Mouse (Mus musculus) hindbrain, embryonic 13.5 days (tissue): ENCODE measurements around the gene Klf7. TPM values are rescaled to one million over a fixed set of nuclear protein-coding genes. Genes with fewer than 3 reads are reported as not detected.

Experiments used
- ATAC-seq: fragments of 200-750 bp; cut with Nextera tagmentation; 2 replicates; pipeline ENCODE4 v1.8.0; 2017; ENCODE audit warnings: moderate TSS enrichment; ENCODE audit not compliant: low FRiP score
- H3K27ac ChIP-seq: fragments of 300-500 bp; sonication (generic); 2 replicates; pipeline ENCODE4 v1.5.1; 2015; ENCODE audit warnings: inconsistent platforms, mild to moderate bottlenecking, moderate library complexity
- H3K27me3 ChIP-seq: fragments of 300-500 bp; sonication (generic); 2 replicates; pipeline ENCODE4 v1.6.1; 2015; ENCODE audit warnings: mild to moderate bottlenecking, inconsistent platforms
- H3K36me3 ChIP-seq: fragments of 300-500 bp; sonication (generic); 2 replicates; pipeline ENCODE4 v1.6.1; 2015; ENCODE audit warnings: mild to moderate bottlenecking, inconsistent platforms
- H3K4me1 ChIP-seq: fragments of 300-500 bp; sonication (generic); replicated peaks from 2 replicates; pipeline ENCODE4 v1.6.1; 2015; ENCODE audit warnings: inconsistent platforms
- H3K4me2 ChIP-seq: fragments of 300-500 bp; sonication (generic); 2 replicates; pipeline ENCODE4 v1.6.1; 2015; ENCODE audit warnings: inconsistent platforms, mild to moderate bottlenecking, moderate library complexity
- H3K4me3 ChIP-seq: fragments of 300-500 bp; sonication (generic); 2 replicates; pipeline ENCODE4 v1.5.1; 2015; ENCODE audit warnings: mild to moderate bottlenecking, inconsistent platforms
- H3K9ac ChIP-seq: fragments of 300-500 bp; sonication (generic); 2 replicates; pipeline ENCODE4 v1.6.1; 2015; ENCODE audit warnings: mild to moderate bottlenecking, inconsistent platforms
- H3K9me3 ChIP-seq: fragments of 300-500 bp; sonication (generic); 2 replicates; pipeline ENCODE4 v1.6.1; 2016; ENCODE audit warnings: inconsistent platforms
- WGBS: fragments of 180-500 bp; shearing (Covaris S2); methylation state at CpG from one replicate; pipeline ENCODE4 v1.1.7; 2015; 5-methylcytosine and 5-hydroxymethylcytosine counted together
- polyA plus RNA-seq: library from polyadenylated mRNA; unstranded; fragments of >200 nt; fragmentation: Nextera tagmentation; extraction: Ambion mirVana; gene quantifications from 2 replicates; pipeline ENCODE4 v1.2.1, GENCODE M21; 2015

Gene Klf7
- polyA plus RNA-seq, 1 experiment from 2014 or later: 93.3 TPM

DNA sequence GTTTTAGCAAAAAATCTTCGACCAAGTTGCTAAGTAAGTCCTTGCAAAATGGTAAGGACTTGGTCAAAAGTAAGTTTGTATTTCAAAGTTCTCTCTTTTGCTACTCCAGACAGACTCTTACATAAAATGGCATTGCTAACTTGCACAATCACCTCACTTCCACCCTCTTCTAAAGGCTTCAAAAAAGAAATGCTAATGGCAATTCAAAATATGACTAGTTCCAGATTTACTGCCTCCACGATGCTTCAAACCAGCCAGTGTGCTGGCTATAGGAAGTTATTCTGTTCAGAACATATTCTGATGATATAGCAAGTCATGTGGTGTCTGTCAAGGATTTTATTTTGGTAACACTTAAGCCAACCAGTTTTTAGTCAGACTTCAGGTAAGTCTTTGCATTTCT lies 41.8 kb downstream of the Klf7 start:
- H3K4me2 ChIP-seq: no peak overlapping the region
- H3K36me3 ChIP-seq: peaks cover 26% of the 10 kb centered on the region
- 89% methylated on average over 2 of the region's 2 CpGs for WGBS
- peaks cover 53% of the 10 kb centered on the region for H3K4me1 ChIP-seq
- ATAC-seq: no peak
- no peak overlapping the region for H3K4me3 ChIP-seq
- no peaks in the 10 kb centered on the region for H3K27me3 ChIP-seq
- no peak overlapping the region for H3K27ac ChIP-seq
- no peak overlapping the region for H3K9ac ChIP-seq
- no peaks in the 10 kb centered on the region for H3K9me3 ChIP-seq

DNA sequence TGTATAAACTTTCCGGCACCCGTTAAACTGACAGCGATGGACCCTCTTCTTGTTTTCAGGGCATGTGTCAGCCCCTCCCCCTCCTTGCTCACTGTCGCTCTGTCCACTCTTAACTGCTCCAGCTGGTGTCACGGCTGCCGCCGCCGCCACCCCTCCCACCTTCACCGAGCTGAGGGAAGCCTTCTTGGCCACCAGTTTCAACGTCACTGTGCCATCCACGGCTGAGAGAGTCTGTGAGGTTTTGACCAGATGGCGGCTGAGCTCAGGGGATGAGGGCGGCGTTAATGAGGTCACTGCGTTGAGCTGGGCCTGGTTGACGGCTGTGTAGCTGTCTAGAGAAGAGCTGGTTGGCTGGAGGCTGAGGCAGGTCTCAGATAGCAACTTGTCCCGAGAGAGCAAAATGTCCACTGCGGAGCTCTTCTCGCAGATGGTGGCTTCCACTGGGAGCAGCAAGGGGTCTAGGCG lies 43.3 kb downstream of the Klf7 start:
- no peak overlapping the region for H3K9ac ChIP-seq
- no peak overlapping the region for H3K4me3 ChIP-seq
- peak overlapping the region; percentile 68; the same call in 1 of the 2 replicates for H3K27ac ChIP-seq
- 72% methylated on average over 20 of the region's 20 CpGs for WGBS
- peaks cover 32% of the 10 kb centered on the region for H3K36me3 ChIP-seq
- no peaks in the 10 kb centered on the region for H3K9me3 ChIP-seq
- peak; percentile 64 for ATAC-seq
- H3K4me2 ChIP-seq: no peak overlapping the region
- no peaks in the 10 kb centered on the region for H3K27me3 ChIP-seq
- peaks cover 58% of the 10 kb centered on the region for H3K4me1 ChIP-seq

DNA sequence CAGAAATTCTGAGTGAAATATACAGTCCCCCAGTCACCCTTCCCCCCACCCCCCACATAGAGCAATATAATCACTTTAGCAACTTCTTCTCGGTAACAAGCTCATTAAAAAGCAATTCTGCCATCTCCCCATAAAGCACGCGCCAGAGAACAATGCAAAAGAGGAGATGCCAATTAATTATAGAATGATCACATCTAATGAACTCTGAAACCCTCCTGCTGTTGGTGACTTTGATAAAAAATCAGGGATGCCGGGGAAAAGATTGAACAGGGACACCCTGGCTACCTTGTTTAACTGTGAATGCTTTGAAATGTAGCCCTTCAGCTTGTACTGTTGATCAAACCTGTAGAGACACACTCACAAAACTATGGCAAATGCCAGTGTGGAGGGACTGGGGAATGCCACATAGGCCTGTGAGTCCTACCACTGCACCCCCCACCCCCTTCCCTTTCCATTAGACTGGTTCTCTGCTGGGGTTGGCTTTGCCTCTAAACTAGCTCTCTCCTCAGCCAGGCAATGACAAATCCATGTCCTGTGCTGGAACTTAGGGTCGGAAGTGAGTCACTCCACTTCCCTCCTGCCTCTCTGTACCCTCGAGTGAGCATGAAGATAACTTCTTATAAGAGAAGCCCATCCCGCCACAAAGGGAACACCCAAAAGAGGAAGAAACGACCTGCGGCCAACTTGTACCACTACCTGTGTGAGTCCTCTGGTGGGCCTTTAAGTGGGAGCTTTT lies 43.9 kb downstream of the Klf7 start:
- Histone ChIP-seq H3K9me3 (no peaks in the 10 kb centered on the region), H3K4me3 (no peak overlapping the region), H3K27me3 (no peaks in the 10 kb centered on the region), H3K9ac (no peak overlapping the region), H3K36me3 (peaks cover 32% of the 10 kb centered on the region), H3K4me2 (no peak overlapping the region), H3K27ac (peak overlapping the region; percentile 68), H3K4me1 (peaks cover 57% of the 10 kb centered on the region)
- ATAC-seq: peak; percentile 56; the same call in 1 of the 2 replicates
- WGBS: 67% methylated on average over 9 of the region's 9 CpGs

DNA sequence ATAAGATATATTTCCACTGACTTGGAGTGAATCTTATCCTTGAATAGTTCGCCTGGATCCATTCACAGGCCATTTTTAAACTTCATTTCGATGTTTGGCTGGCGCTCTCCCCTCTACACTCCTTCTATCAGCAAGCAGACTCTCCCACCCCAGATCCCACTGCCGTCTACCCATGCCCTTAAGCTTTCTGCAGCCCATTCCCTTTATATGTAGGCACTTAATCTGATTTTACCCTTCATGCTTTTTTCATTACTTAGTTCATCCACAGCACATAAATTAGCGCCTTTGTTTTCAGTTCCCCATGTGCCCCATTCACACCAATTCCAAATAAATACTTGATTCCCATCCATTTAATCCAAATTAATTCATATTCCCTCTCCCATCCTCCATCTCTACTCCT lies 48.0 kb downstream of the Klf7 start:
- peaks cover 66% of the 10 kb centered on the region for H3K4me1 ChIP-seq
- H3K27ac ChIP-seq: no peak overlapping the region
- H3K9me3 ChIP-seq: no peaks in the 10 kb centered on the region
- H3K36me3 ChIP-seq: peaks cover 31% of the 10 kb centered on the region
- no peak overlapping the region for H3K4me3 ChIP-seq
- WGBS: 77% methylated on average over 5 of the region's 5 CpGs
- no peak overlapping the region for H3K4me2 ChIP-seq
- no peak overlapping the region for H3K9ac ChIP-seq
- no peaks in the 10 kb centered on the region for H3K27me3 ChIP-seq
- ATAC-seq: no peak

DNA sequence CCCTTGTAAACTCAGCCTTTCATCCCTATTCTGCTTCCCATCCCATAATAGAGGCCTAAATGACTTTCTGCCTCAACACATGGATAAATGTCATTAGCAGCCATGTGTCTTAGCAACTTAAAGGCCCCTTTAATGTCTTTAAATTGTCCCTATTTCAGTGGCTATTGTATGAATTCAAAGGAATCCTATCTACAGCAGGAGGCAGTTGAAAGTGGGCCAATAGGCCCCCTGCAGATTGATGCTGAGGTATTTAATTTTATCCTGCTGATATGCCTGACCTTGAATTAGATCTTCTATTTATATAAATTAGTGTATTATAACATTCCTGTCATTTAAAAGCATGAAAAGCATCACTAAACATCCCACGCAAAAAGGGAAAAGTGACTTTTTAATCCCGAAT lies 51.1 kb downstream of the Klf7 start:
- Histone ChIP-seq H3K36me3 (peaks cover 9% of the 10 kb centered on the region), H3K4me1 (peaks cover 74% of the 10 kb centered on the region), H3K9me3 (no peaks in the 10 kb centered on the region), H3K4me2 (no peak overlapping the region), H3K4me3 (no peak overlapping the region), H3K27ac (no peak overlapping the region; the same call in 1 of the 2 replicates), H3K9ac (no peak overlapping the region), H3K27me3 (no peaks in the 10 kb centered on the region)
- 79% methylated on average over 2 of the region's 2 CpGs for WGBS
- ATAC-seq: no peak

DNA sequence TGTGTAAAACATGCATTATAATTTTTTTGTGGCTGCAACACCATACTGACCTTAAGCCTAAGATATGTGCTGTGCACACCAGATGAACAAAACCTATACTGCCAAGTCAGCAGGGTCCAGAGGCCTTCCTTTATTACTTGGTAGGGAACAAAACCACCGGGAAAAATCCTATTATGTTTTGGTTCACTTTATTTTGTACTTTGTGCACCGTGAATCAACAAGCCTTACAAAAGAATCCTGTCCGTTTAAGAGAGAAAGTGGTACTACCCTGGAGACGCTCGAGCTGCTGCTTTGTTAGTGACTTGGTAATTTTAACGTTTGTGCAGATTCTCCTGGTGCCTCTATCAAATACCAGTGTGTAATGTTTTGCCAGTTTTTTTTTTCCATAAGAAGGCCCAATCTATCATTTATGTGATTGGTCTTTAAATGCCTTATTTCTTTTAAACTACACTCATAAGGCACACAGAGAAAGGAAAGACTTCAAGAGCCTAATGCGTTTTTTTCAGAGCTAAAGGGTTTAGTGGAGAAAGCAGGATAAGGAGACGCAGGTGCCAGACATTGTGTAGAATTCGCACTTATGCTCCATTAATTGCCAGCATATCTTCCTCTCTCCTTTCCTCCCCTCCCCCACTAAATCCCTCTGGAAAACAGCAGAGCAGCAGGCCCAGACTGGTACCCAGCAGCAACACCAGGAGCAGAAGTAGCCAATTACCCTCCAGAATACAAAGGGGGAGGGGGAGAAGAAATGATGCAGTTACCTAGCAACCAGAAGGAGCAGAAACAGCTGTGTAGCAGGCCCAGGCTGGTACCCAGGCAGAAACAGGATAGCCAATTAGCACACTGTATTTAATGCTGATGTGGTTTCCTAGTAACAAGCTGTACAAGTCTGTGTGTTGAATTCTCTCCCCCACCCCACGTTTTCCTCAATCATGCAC lies 55.5 kb downstream of the Klf7 start:
- Histone ChIP-seq H3K36me3 (no peaks in the 10 kb centered on the region), H3K4me2 (peak overlapping the region; percentile 20), H3K27ac (peak overlapping the region; percentile 77), H3K27me3 (no peaks in the 10 kb centered on the region), H3K4me1 (peaks cover 96% of the 10 kb centered on the region), H3K4me3 (no peak overlapping the region), H3K9ac (no peak overlapping the region), H3K9me3 (no peaks in the 10 kb centered on the region)
- WGBS: 12% methylated on average over 10 of the region's 10 CpGs
- ATAC-seq: peak; percentile 97

DNA sequence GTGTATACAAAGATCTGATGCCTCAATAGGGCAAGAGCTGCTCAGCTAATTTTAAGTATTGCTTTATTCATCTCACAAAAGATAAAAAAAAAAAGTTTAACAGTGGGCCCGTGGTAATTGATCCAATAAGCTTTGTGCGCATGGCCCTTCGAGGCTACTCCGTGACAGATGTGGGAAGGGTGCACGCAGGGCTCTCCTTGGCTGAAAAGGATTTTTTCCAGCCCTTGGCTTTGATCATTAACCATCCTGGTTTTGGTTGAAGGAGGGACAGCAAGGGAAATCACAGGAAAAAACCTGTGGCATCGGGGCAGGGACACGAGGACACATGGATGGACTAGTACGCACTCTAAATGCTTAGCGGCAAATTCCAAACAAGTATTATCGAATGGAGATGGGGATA lies 60.6 kb downstream of the Klf7 start:
- ATAC-seq: no peak
- peak overlapping the region; percentile 63 for H3K9ac ChIP-seq
- WGBS: 53% methylated on average over 10 of the region's 10 CpGs
- H3K9me3 ChIP-seq: no peaks in the 10 kb centered on the region
- H3K36me3 ChIP-seq: peaks cover 4% of the 10 kb centered on the region; the same call in 1 of the 2 replicates
- peaks cover 89% of the 10 kb centered on the region for H3K4me1 ChIP-seq
- peak overlapping the region; percentile 31 for H3K4me2 ChIP-seq
- no peak overlapping the region for H3K4me3 ChIP-seq
- H3K27me3 ChIP-seq: no peaks in the 10 kb centered on the region
- H3K27ac ChIP-seq: peak overlapping the region; percentile 96

DNA sequence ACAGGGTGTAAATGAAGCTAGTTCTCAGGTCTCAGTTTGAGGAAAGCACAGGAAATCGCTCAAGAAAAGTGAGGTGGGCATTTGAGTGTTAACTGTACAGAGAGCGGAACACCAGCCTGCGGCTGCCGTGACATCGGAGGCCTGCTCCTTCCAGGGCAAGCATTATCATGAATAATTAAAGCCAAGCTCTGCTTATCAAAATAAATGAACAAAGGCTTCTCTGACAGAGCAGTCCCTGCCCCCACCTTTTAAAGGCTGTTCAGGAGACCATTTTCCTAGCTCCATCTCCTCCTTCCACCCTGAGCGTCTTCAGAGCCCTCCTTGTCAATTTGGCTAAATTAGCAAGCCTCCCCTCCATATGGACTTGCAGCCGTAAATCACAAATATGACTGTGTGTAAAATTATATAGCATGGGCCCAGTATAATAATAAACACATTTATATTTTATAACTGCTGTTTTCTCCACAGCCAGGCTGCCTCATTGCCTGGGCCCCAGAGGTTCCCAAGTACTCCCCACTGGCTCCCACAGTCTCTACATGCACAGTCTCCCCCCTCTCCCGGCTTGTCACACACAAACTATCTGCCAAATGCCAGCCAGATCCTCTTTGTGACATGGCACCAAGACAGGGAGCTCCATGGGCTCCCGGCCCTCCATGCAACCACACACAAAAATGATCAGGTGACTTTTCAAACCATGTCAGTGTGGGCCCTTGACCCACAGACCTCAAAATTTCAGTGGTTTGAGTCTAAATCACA lies 61.2 kb downstream of the Klf7 start:
- H3K4me3 ChIP-seq: no peak overlapping the region
- peak overlapping the region; percentile 31 for H3K4me2 ChIP-seq
- WGBS: 25% methylated on average over 9 of the region's 9 CpGs
- no peaks in the 10 kb centered on the region for H3K27me3 ChIP-seq
- peak overlapping the region; percentile 96 for H3K27ac ChIP-seq
- H3K9ac ChIP-seq: peak overlapping the region; percentile 63
- peaks cover 4% of the 10 kb centered on the region; the same call in 1 of the 2 replicates for H3K36me3 ChIP-seq
- H3K9me3 ChIP-seq: no peaks in the 10 kb centered on the region
- H3K4me1 ChIP-seq: peaks cover 89% of the 10 kb centered on the region
- peak; percentile 66 for ATAC-seq

DNA sequence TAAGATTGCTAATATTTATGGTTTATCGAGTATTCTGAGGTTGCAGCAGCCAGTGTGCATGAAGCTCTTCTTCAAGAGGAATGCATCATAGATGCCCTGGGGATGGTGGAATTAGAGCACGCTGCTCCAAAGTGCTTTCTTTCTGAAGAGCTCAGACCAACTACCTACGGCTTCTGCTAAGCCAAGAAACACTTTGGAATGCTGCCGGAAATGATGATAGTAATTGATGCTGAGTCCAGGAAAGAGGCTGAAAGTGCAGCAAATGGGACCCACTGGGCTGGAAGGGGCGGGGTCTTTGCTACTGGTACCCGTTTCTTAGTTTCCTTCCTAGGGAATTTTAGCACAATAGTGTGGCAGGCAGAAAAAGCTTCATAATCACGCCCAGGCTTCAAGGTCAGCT lies 62.0 kb downstream of the Klf7 start:
- no peak for ATAC-seq
- WGBS: 58% methylated on average over 7 of the region's 7 CpGs

DNA sequence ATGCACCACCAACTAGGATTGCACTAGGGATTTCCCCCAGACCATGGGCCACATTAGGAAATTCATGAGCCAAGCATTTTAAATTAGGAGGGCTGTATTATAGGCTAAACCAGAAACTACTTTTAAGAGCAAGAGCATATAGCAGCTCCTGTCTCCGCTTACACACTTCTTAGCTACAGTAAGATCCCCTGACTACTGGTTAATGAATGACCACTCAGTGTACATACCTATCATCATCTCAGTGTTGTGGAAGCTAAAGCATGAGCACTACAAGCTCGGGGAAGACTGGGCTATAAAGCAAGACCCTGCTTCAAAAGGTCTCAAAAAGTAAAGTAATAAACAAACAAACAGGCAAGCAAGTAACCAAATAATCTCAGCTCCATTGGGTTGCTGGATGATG lies 65.5 kb downstream of the Klf7 start:
- Histone ChIP-seq H3K9ac (no peak overlapping the region), H3K4me3 (no peak overlapping the region), H3K9me3 (no peaks in the 10 kb centered on the region), H3K27ac (0 out of 2 replicates have a peak overlapping the region, but pooled peaks have one; percentile 32), H3K4me2 (no peak overlapping the region), H3K27me3 (no peaks in the 10 kb centered on the region), H3K4me1 (peaks cover 59% of the 10 kb centered on the region), H3K36me3 (peaks cover 4% of the 10 kb centered on the region; the same call in 1 of the 2 replicates)
- ATAC-seq: no peak
- 90% methylated on average over 2 of the region's 2 CpGs for whole genome bisulfite sequencing

More for the DNA sequence above, 62.0 kb downstream of the Klf7 start:
- Histone ChIP-seq H3K9ac (0 out of 2 replicates have a peak overlapping the region, but pooled peaks have one; percentile 63), H3K36me3 (peaks cover 4% of the 10 kb centered on the region; the same call in 1 of the 2 replicates), H3K4me1 (peaks cover 89% of the 10 kb centered on the region), H3K27ac (peak overlapping the region; percentile 96), H3K9me3 (no peaks in the 10 kb centered on the region), H3K27me3 (no peaks in the 10 kb centered on the region), H3K4me2 (peak overlapping the region; percentile 31), H3K4me3 (no peak overlapping the region)

DNA sequence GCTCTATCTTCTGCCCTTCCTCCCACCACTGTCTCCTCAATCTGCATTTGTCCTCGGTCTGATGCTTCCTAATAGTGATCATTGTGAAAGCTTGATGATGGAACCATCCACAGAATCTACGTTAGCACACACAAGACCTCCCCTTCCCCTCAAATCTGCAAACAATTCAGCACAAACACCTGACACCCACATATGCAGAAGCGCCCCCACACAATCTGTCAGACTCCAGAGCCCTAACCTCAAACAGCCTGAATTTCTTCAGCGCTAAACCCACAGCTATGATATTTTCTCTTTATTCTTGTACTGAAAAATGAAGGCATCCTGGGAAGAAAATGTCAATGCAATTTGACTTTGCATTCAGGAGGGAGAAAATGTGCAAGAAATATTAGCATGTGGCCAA lies 66.1 kb downstream of the Klf7 start:
- Histone ChIP-seq H3K27ac (peak overlapping the region; percentile 44), H3K36me3 (peaks cover 4% of the 10 kb centered on the region; the same call in 1 of the 2 replicates), H3K27me3 (no peaks in the 10 kb centered on the region), H3K4me1 (peaks cover 53% of the 10 kb centered on the region), H3K4me3 (no peak overlapping the region), H3K4me2 (no peak overlapping the region), H3K9me3 (no peaks in the 10 kb centered on the region), H3K9ac (no peak overlapping the region)
- no peak for ATAC-seq
- 69% methylated on average over 4 of the region's 4 CpGs for WGBS
